8 mouse cellular contexts compared by ENCODE assay signal in genomic region chr11:70002471-70002870, GRCm38 (mm10). TPM values are rescaled to one million over a fixed set of nuclear protein-coding genes. Genes with fewer than 3 reads are reported as not detected.
DNase-seq lines count a peak whose midpoint lies in the region; ATAC-seq and TF ChIP-seq lines count a peak whose summit lies in the region.

No protein-coding gene starts in this region.

- H3K4me3 ChIP-seq in liver, embryonic 12.5 days: no peak overlapping the region
- no peak overlapping the region for H3K4me3 ChIP-seq in liver, postnatal 0 days (ENCODE audit: low read depth, low read length)
- H3K4me3 ChIP-seq in forebrain, embryonic 11.5 days (ENCODE audit: low read depth, low read length): 0 out of 2 replicates have a peak overlapping the region, but pooled peaks have one; percentile 1
- H3K4me3 ChIP-seq in intestine, postnatal 0 days (ENCODE audit: low read depth, low read length): no peak overlapping the region
- no peak overlapping the region for H3K4me3 ChIP-seq in neural tube, embryonic 14.5 days (ENCODE audit: low read depth, low read length)

- no peaks in the 10 kb centered on the region for H3K9me3 ChIP-seq in liver, embryonic 12.5 days (replicated peaks)
- no peaks in the 10 kb centered on the region for H3K9me3 ChIP-seq in liver, postnatal 0 days (ENCODE audit: low read length)
- H3K9me3 ChIP-seq in forebrain, embryonic 11.5 days (ENCODE audit: control insufficient read depth, low read length): no peaks in the 10 kb centered on the region
- H3K9me3 ChIP-seq in intestine, postnatal 0 days (ENCODE audit: control insufficient read depth): no peaks in the 10 kb centered on the region
- no peaks in the 10 kb centered on the region for H3K9me3 ChIP-seq in neural tube, embryonic 14.5 days (ENCODE audit: control insufficient read depth, low read length)

- WGBS in liver, embryonic 12.5 days (ENCODE audit: insufficient replicate concordance): 70% methylated on average over 2 of the region's 2 CpGs
- WGBS in liver, postnatal 0 days (ENCODE audit: insufficient replicate concordance): 85% methylated on average over 2 of the region's 2 CpGs
- 91% methylated on average over 2 of the region's 2 CpGs for WGBS in forebrain, embryonic 11.5 days
- WGBS in intestine, postnatal 0 days: 85% methylated on average over 2 of the region's 2 CpGs
- WGBS in neural tube, embryonic 14.5 days: 90% methylated on average over 2 of the region's 2 CpGs

- H3K4me1 ChIP-seq in liver, embryonic 12.5 days: peaks cover 55% of the 10 kb centered on the region
- peaks cover 22% of the 10 kb centered on the region for H3K4me1 ChIP-seq in liver, postnatal 0 days (ENCODE audit: insufficient read depth)
- peaks cover 14% of the 10 kb centered on the region for H3K4me1 ChIP-seq in forebrain, embryonic 11.5 days (replicated peaks; ENCODE audit: control insufficient read depth, insufficient read depth, low read length)
- peaks cover 6% of the 10 kb centered on the region for H3K4me1 ChIP-seq in intestine, postnatal 0 days (replicated peaks; ENCODE audit: control insufficient read depth, insufficient read depth, low read length)
- H3K4me1 ChIP-seq in neural tube, embryonic 14.5 days (ENCODE audit: control insufficient read depth, insufficient read depth, low read length): peaks cover 32% of the 10 kb centered on the region

- no peak for DNase-seq in liver, postnatal 0 days
- DNase-seq in forebrain, embryonic 11.5 days (ENCODE audit: low spot score): no peak
- DNase-seq in left cerebral cortex, adult 11 months (ENCODE audit: low spot score): no peak
- no peak for DNase-seq in spleen, postnatal 36 days (ENCODE audit: low spot score in 2 of 2)

- ATAC-seq in liver, embryonic 12.5 days: no peak
- ATAC-seq in liver, postnatal 0 days: no peak
- no peak for ATAC-seq in forebrain, embryonic 11.5 days (replicated peaks; ENCODE audit: low FRiP score)
- no peak for ATAC-seq in intestine, postnatal 0 days
- ATAC-seq in neural tube, embryonic 14.5 days (ENCODE audit: low read depth): no peak
- no peak for ATAC-seq in activated CD4-positive, CD25-positive, alpha-beta regulatory T cell, adult 4 months

- no peak overlapping the region for H3K9ac ChIP-seq in liver, embryonic 12.5 days
- no peak overlapping the region for H3K9ac ChIP-seq in liver, postnatal 0 days (replicated peaks)
- no peak overlapping the region for H3K9ac ChIP-seq in forebrain, embryonic 11.5 days (ENCODE audit: low read length)
- H3K9ac ChIP-seq in intestine, postnatal 0 days (ENCODE audit: low read depth, low read length): no peak overlapping the region
- 0 out of 2 replicates have a peak overlapping the region, but pooled peaks have one; percentile 4 for H3K9ac ChIP-seq in neural tube, embryonic 14.5 days (replicated peaks; ENCODE audit: low read depth, low read length)

- TF ChIP-seq EP300 in liver, postnatal 0 days (IDR thresholded peaks at IDR 0.05; ENCODE audit: low read depth): no peak

- peaks cover 58% of the 10 kb centered on the region for H3K36me3 ChIP-seq in liver, embryonic 12.5 days
- peaks cover 42% of the 10 kb centered on the region for H3K36me3 ChIP-seq in liver, postnatal 0 days (replicated peaks; ENCODE audit: insufficient read depth, low read length)
- peaks cover 29% of the 10 kb centered on the region for H3K36me3 ChIP-seq in forebrain, embryonic 11.5 days (ENCODE audit: control insufficient read depth, insufficient read depth, low read length)
- peaks cover 39% of the 10 kb centered on the region for H3K36me3 ChIP-seq in intestine, postnatal 0 days (ENCODE audit: control insufficient read depth, insufficient read depth)
- H3K36me3 ChIP-seq in neural tube, embryonic 14.5 days (ENCODE audit: control insufficient read depth, insufficient read depth, low read length): peaks cover 42% of the 10 kb centered on the region

- no peaks in the 10 kb centered on the region for H3K27me3 ChIP-seq in liver, embryonic 12.5 days (replicated peaks)
- no peaks in the 10 kb centered on the region for H3K27me3 ChIP-seq in liver, postnatal 0 days (ENCODE audit: insufficient read depth, low read length)
- H3K27me3 ChIP-seq in forebrain, embryonic 11.5 days (ENCODE audit: control insufficient read depth, insufficient read depth, low read length): no peaks in the 10 kb centered on the region
- H3K27me3 ChIP-seq in intestine, postnatal 0 days (replicated peaks; ENCODE audit: control insufficient read depth, insufficient read depth, low read length): no peaks in the 10 kb centered on the region
- no peaks in the 10 kb centered on the region for H3K27me3 ChIP-seq in neural tube, embryonic 14.5 days (ENCODE audit: control insufficient read depth, insufficient read depth, low read length)

- TF ChIP-seq CTCF in liver, postnatal 0 days (IDR thresholded peaks at IDR 0.05; ENCODE audit: low read depth): no peak
- TF ChIP-seq CTCF in intestine, postnatal 0 days (IDR thresholded peaks at IDR 0.05; ENCODE audit: low read depth): no peak

- peak overlapping the region; percentile 97; the same call in 1 of the 2 replicates for H3K4me2 ChIP-seq in liver, embryonic 12.5 days
- no peak overlapping the region for H3K4me2 ChIP-seq in liver, postnatal 0 days (ENCODE audit: low read depth, low read length)
- peak overlapping the region; percentile 8; the same call in 1 of the 2 replicates for H3K4me2 ChIP-seq in forebrain, embryonic 11.5 days (ENCODE audit: low read depth, low read length, severe bottlenecking)
- peak overlapping the region; percentile 96; the same call in 1 of the 2 replicates for H3K4me2 ChIP-seq in intestine, postnatal 0 days (replicated peaks; ENCODE audit: low read depth)
- H3K4me2 ChIP-seq in neural tube, embryonic 14.5 days (ENCODE audit: low read depth, low read length): peak overlapping the region; percentile 46

- H3K27ac ChIP-seq in liver, embryonic 12.5 days: no peak overlapping the region
- no peak overlapping the region for H3K27ac ChIP-seq in liver, postnatal 0 days (ENCODE audit: low read depth)
- H3K27ac ChIP-seq in forebrain, embryonic 11.5 days (ENCODE audit: low read depth, low read length): no peak overlapping the region
- H3K27ac ChIP-seq in intestine, postnatal 0 days (ENCODE audit: low read depth, low read length): no peak overlapping the region
- H3K27ac ChIP-seq in neural tube, embryonic 14.5 days (ENCODE audit: low read depth, low read length): no peak overlapping the region

RNA-seq across cellular contexts. Expression of gene Dvl2, which starts 2.1 kb away (rescaled TPM):
- 13.4 and 13.7 TPM in 2 replicates for polyA plus RNA-seq in liver, embryonic 12.5 days (2016; fragmentation: Nextera tagmentation; extraction: Ambion mirVana)
- polyA plus RNA-seq in liver, postnatal 0 days (2015; fragmentation: Nextera tagmentation; extraction: Ambion mirVana): 2.7 and 3.4 TPM in 2 replicates
- 43.9 and 47.6 TPM in 2 replicates for polyA plus RNA-seq in forebrain, embryonic 11.5 days (2014; fragmentation: Nextera tagmentation; extraction: Ambion mirVana)
- 9.1 TPM in 2 replicates for polyA plus RNA-seq in intestine, postnatal 0 days (2015; fragmentation: Nextera tagmentation; extraction: Ambion mirVana)
- polyA plus RNA-seq in neural tube, embryonic 14.5 days (2014; fragmentation: Nextera tagmentation; extraction: Ambion mirVana): 19.0 and 19.2 TPM in 2 replicates
- polyA plus RNA-seq in activated CD4-positive, CD25-positive, alpha-beta regulatory T cell, adult 4 months (2017; shearing (Covaris generic)): 1 to 10 TPM; 2.7 to 3.9 TPM

RNA-seq across cellular contexts. Expression of gene Phf23, which starts 6.9 kb away (rescaled TPM):
- polyA plus RNA-seq in liver, embryonic 12.5 days (2016; fragmentation: Nextera tagmentation; extraction: Ambion mirVana): 39.5 and 40.9 TPM in 2 replicates
- polyA plus RNA-seq in liver, postnatal 0 days (2015; fragmentation: Nextera tagmentation; extraction: Ambion mirVana): 19.5 and 25.5 TPM in 2 replicates
- 61.4 and 63.0 TPM in 2 replicates for polyA plus RNA-seq in forebrain, embryonic 11.5 days (2014; fragmentation: Nextera tagmentation; extraction: Ambion mirVana)
- 32.6 and 37.7 TPM in 2 replicates for polyA plus RNA-seq in intestine, postnatal 0 days (2015; fragmentation: Nextera tagmentation; extraction: Ambion mirVana)
- polyA plus RNA-seq in neural tube, embryonic 14.5 days (2014; fragmentation: Nextera tagmentation; extraction: Ambion mirVana): 28.8 and 37.8 TPM in 2 replicates
- 10 to 100 TPM; 32.1 to 44.9 TPM for polyA plus RNA-seq in activated CD4-positive, CD25-positive, alpha-beta regulatory T cell, adult 4 months (2017; shearing (Covaris generic))

RNA-seq across cellular contexts. Expression of gene Gabarap, which starts 11.5 kb away (rescaled TPM):
- 260 and 270 TPM in 2 replicates for polyA plus RNA-seq in liver, embryonic 12.5 days (2016; fragmentation: Nextera tagmentation; extraction: Ambion mirVana)
- 305 and 324 TPM in 2 replicates for polyA plus RNA-seq in liver, postnatal 0 days (2015; fragmentation: Nextera tagmentation; extraction: Ambion mirVana)
- polyA plus RNA-seq in forebrain, embryonic 11.5 days (2014; fragmentation: Nextera tagmentation; extraction: Ambion mirVana): 472 and 477 TPM in 2 replicates
- 1,065 and 1,136 TPM in 2 replicates for polyA plus RNA-seq in intestine, postnatal 0 days (2015; fragmentation: Nextera tagmentation; extraction: Ambion mirVana)
- 609 and 643 TPM in 2 replicates for polyA plus RNA-seq in neural tube, embryonic 14.5 days (2014; fragmentation: Nextera tagmentation; extraction: Ambion mirVana)
- polyA plus RNA-seq in activated CD4-positive, CD25-positive, alpha-beta regulatory T cell, adult 4 months (2017; shearing (Covaris generic)): 100 to 1,000 TPM; 343 to 373 TPM

RNA-seq across cellular contexts. Expression of gene Acadvl, which starts 12.7 kb away (rescaled TPM):
- 89.9 and 91.3 TPM in 2 replicates for polyA plus RNA-seq in liver, embryonic 12.5 days (2016; fragmentation: Nextera tagmentation; extraction: Ambion mirVana)
- 345 and 367 TPM in 2 replicates for polyA plus RNA-seq in liver, postnatal 0 days (2015; fragmentation: Nextera tagmentation; extraction: Ambion mirVana)
- polyA plus RNA-seq in forebrain, embryonic 11.5 days (2014; fragmentation: Nextera tagmentation; extraction: Ambion mirVana): 44.0 and 47.6 TPM in 2 replicates
- 203 and 215 TPM in 2 replicates for polyA plus RNA-seq in intestine, postnatal 0 days (2015; fragmentation: Nextera tagmentation; extraction: Ambion mirVana)
- 49.5 and 57.2 TPM in 2 replicates for polyA plus RNA-seq in neural tube, embryonic 14.5 days (2014; fragmentation: Nextera tagmentation; extraction: Ambion mirVana)
- polyA plus RNA-seq in activated CD4-positive, CD25-positive, alpha-beta regulatory T cell, adult 4 months (2017; shearing (Covaris generic)): 100 to 1,000 TPM; 107 to 139 TPM

RNA-seq across cellular contexts. Expression of gene Dlg4, which starts 14.3 kb away (rescaled TPM):
- 2.3 and 2.7 TPM in 2 replicates for polyA plus RNA-seq in liver, embryonic 12.5 days (2016; fragmentation: Nextera tagmentation; extraction: Ambion mirVana)
- polyA plus RNA-seq in liver, postnatal 0 days (2015; fragmentation: Nextera tagmentation; extraction: Ambion mirVana): 0.58 and 0.61 TPM in 2 replicates
- polyA plus RNA-seq in forebrain, embryonic 11.5 days (2014; fragmentation: Nextera tagmentation; extraction: Ambion mirVana): 18.2 and 21.5 TPM in 2 replicates
- polyA plus RNA-seq in intestine, postnatal 0 days (2015; fragmentation: Nextera tagmentation; extraction: Ambion mirVana): 1.4 and 1.8 TPM in 2 replicates
- polyA plus RNA-seq in neural tube, embryonic 14.5 days (2014; fragmentation: Nextera tagmentation; extraction: Ambion mirVana): 24.9 and 31.6 TPM in 2 replicates
- polyA plus RNA-seq in activated CD4-positive, CD25-positive, alpha-beta regulatory T cell, adult 4 months (2017; shearing (Covaris generic)): 10 to 100 TPM in 1 of 2 experiments, 1 to 10 TPM in 1; 9.7 to 11.6 TPM
